Mouse (Mus musculus) hindbrain, embryonic 14.5 days (tissue): ENCODE data around the gene Ablim1. TPM values are rescaled to one million over a fixed set of nuclear protein-coding genes. Genes with fewer than 3 reads are reported as not detected.

Experiments
- ATAC-seq: fragments of 200-750 bp; cut with Nextera tagmentation; 2 replicates; pipeline ENCODE4 v1.8.0; 2017; ENCODE audit warnings: moderate number of reproducible peaks, mild to moderate bottlenecking, moderate TSS enrichment, moderate library complexity; ENCODE audit not compliant: low FRiP score
- DNase-seq: peaks from one replicate; pipeline ENCODE4 v3.0.0-alpha.2; 2015; ENCODE audit warnings: low spot score
- H3K27ac ChIP-seq: fragments of 300-500 bp; sonication (generic); 2 replicates; pipeline ENCODE4 v1.5.1; 2014; ENCODE audit warnings: mild to moderate bottlenecking, moderate library complexity
- H3K27me3 ChIP-seq: fragments of 300-500 bp; sonication (generic); 2 replicates; pipeline ENCODE4 v1.6.1; 2014; ENCODE audit warnings: mild to moderate bottlenecking, low read length, mixed read lengths; ENCODE audit not compliant: control insufficient read depth, insufficient read depth
- H3K36me3 ChIP-seq: fragments of 300-500 bp; sonication (generic); replicated peaks from 2 replicates; pipeline ENCODE4 v1.6.1; 2014; ENCODE audit not compliant: control insufficient read depth, insufficient read depth
- H3K4me1 ChIP-seq: fragments of 300-500 bp; sonication (generic); replicated peaks from 2 replicates; pipeline ENCODE4 v1.6.1; 2014; ENCODE audit warnings: antibody characterized with exemption, low read length, mixed read lengths; ENCODE audit not compliant: control insufficient read depth, insufficient read depth
- H3K4me2 ChIP-seq: fragments of 300-500 bp; sonication (generic); replicated peaks from 2 replicates; pipeline ENCODE4 v1.6.1; 2014; ENCODE audit warnings: mild to moderate bottlenecking, moderate library complexity
- H3K4me3 ChIP-seq: fragments of 300-500 bp; sonication (generic); replicated peaks from 2 replicates; pipeline ENCODE4 v1.5.1; 2014; ENCODE audit warnings: mild to moderate bottlenecking, low read length
- H3K9ac ChIP-seq: fragments of 300-500 bp; sonication (generic); 2 replicates; pipeline ENCODE4 v1.6.1; 2014
- H3K9me3 ChIP-seq: fragments of 300-500 bp; sonication (generic); 2 replicates; pipeline ENCODE4 v1.6.1; 2016; ENCODE audit warnings: low read length; ENCODE audit not compliant: control insufficient read depth
- WGBS: fragments of 180-500 bp; shearing (Covaris S2); extraction: QIAGEN DNeasy Blood & Tissue Kit; methylation state at CpG from one replicate; pipeline ENCODE4 v1.1.7; 2014; 5-methylcytosine and 5-hydroxymethylcytosine counted together
- polyA plus RNA-seq: library from polyadenylated mRNA; unstranded; fragments of >200 nt; fragmentation: Nextera tagmentation; extraction: Ambion mirVana; gene quantifications from 2 replicates; pipeline ENCODE4 v1.2.1, GENCODE M21; 2014

Ablim1 gene
- polyA plus RNA-seq, 1 experiment from 2014 or later = 56.6 TPM

DNA sequence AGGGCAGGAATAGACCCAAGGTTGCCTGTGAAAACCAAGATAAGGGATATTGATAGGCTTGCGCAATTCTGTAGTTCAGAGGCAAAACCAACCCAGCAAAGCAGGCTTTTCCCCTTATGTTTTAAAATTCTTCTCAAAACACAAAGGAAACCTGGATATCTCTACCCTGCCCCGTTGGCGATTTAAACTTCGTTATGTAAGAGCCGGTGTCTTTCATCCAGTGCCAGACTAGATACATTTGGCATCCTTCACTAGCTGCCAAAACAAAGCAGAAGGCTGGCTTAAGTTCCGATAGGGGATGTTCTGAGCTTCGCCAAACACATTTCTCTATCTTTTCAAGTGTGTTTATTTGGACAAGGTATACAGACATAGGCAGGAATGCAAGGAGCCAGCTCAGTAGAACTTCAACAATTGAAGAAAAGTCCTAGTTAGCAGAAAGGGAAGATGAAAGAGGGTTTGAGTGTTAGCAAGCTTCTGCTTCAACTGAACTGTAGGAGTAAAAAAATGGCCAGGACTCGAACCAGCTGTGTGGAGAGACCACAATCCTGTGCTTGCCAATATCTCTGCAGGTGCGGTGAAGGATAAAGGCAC is 201.8 kb downstream of the Ablim1 start:
- DNase-seq = peak; percentile 48
- Histone ChIP-seq H3K4me1 (peaks cover 6% of the 10 kb centered on the region; the same call in 1 of the 2 replicates), H3K27ac (peak overlapping the region; percentile 38; the same call in 1 of the 2 replicates), H3K4me2 (no peak overlapping the region), H3K9ac (no peak overlapping the region), H3K9me3 (no peaks in the 10 kb centered on the region), H3K4me3 (no peak overlapping the region), H3K36me3 (no peaks in the 10 kb centered on the region; the same call in 1 of the 2 replicates), H3K27me3 (no peaks in the 10 kb centered on the region)
- WGBS = 67% methylated on average over 9 of the region's 9 CpGs
- no peak for ATAC-seq

GRCm38 (mm10) chr19:57112231-57112815 is 202.4 kb downstream of the Ablim1 start:
- Histone ChIP-seq H3K9ac (no peak overlapping the region), H3K27ac (peak overlapping the region; percentile 38; the same call in 1 of the 2 replicates), H3K27me3 (no peaks in the 10 kb centered on the region), H3K4me3 (no peak overlapping the region), H3K4me1 (peaks cover 6% of the 10 kb centered on the region; the same call in 1 of the 2 replicates), H3K36me3 (no peaks in the 10 kb centered on the region; the same call in 1 of the 2 replicates), H3K4me2 (no peak overlapping the region), H3K9me3 (no peaks in the 10 kb centered on the region)
- DNase-seq = no peak
- ATAC-seq = no peak
- WGBS = 81% methylated on average over 8 of the region's 8 CpGs

DNA sequence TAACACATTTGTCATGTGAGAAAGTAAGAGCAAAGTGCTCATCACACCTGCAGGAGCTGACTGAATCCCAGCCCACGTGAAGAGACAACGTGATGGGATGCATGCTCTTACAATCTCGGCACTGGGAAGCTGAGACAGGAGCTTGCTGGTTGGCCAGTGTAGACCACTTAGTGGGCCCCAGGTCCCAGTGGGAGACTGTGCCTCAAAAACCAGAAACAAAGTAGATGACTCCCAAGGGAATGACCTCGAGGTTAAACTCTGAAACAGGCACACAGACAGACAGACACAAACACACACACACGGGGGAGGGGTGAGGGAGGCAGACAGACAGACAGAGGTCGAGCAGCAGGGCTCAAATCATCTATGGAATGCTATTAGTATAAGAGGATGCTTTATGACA is 203.4 kb downstream of the Ablim1 start:
- no peaks in the 10 kb centered on the region; the same call in 1 of the 2 replicates for H3K36me3 ChIP-seq
- no peaks in the 10 kb centered on the region for H3K9me3 ChIP-seq
- no peak overlapping the region for H3K4me3 ChIP-seq
- no peak overlapping the region for H3K27ac ChIP-seq
- WGBS = 79% methylated on average over 6 of the region's 6 CpGs
- no peaks in the 10 kb centered on the region for H3K4me1 ChIP-seq
- H3K9ac ChIP-seq = no peak overlapping the region
- no peak overlapping the region for H3K4me2 ChIP-seq
- ATAC-seq (no peak), DNase-seq (no peak)
- H3K27me3 ChIP-seq = no peaks in the 10 kb centered on the region

- 80% methylated on average over 7 of the region's 7 CpGs for WGBS
- ATAC-seq = no peak
- H3K27ac ChIP-seq = no peak overlapping the region
- H3K36me3 ChIP-seq = no peaks in the 10 kb centered on the region; the same call in 1 of the 2 replicates
- H3K9me3 ChIP-seq = no peaks in the 10 kb centered on the region
- no peak overlapping the region for H3K4me2 ChIP-seq
- H3K27me3 ChIP-seq = no peaks in the 10 kb centered on the region
- H3K9ac ChIP-seq = no peak overlapping the region
- DNase-seq = no peak
- H3K4me3 ChIP-seq = no peak overlapping the region
- H3K4me1 ChIP-seq = no peaks in the 10 kb centered on the region
Measured at GRCm38 (mm10) chr19:57109620-57110019, 205.1 kb downstream of the Ablim1 start.

DNA sequence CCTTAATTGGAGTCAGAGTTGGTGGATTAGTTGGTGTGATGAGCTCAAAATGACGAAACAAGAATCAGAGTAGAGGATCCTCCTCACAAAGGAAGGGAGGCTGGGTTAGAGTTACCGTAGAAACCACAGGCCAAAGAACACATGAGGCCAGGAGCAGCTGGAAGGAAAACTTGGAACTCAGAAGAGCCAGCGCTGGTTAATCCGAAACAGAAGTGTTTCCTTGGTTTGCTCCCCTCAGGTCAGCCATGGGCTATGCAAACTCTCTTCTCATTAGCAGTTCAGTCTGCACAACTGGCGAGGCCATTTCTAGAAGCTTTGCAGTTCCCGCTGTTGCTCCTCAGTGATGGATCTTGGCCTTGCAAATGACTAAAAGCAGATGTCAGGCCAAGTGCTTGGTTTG is 208.2 kb downstream of the Ablim1 start:
- H3K9ac ChIP-seq = no peak overlapping the region
- no peak overlapping the region for H3K4me3 ChIP-seq
- no peaks in the 10 kb centered on the region for H3K36me3 ChIP-seq
- no peaks in the 10 kb centered on the region for H3K27me3 ChIP-seq
- H3K9me3 ChIP-seq = no peaks in the 10 kb centered on the region
- WGBS = 80% methylated on average over 6 of the region's 6 CpGs
- ATAC-seq = no peak
- H3K4me2 ChIP-seq = no peak overlapping the region
- no peak overlapping the region; the same call in 1 of the 2 replicates for H3K27ac ChIP-seq
- DNase-seq = no peak
- H3K4me1 ChIP-seq = no peaks in the 10 kb centered on the region

- WGBS = 92% methylated on average over 3 of the region's 3 CpGs
- H3K4me2 ChIP-seq = no peak overlapping the region
- no peak for DNase-seq
- H3K27ac ChIP-seq = no peak overlapping the region
- no peaks in the 10 kb centered on the region for H3K4me1 ChIP-seq
- no peak overlapping the region for H3K9ac ChIP-seq
- no peaks in the 10 kb centered on the region for H3K36me3 ChIP-seq
- no peak overlapping the region for H3K4me3 ChIP-seq
- no peaks in the 10 kb centered on the region for H3K9me3 ChIP-seq
- ATAC-seq = no peak
- H3K27me3 ChIP-seq = no peaks in the 10 kb centered on the region
Measured at GRCm38 (mm10) chr19:57106031-57106430, 208.7 kb downstream of the Ablim1 start.

DNA sequence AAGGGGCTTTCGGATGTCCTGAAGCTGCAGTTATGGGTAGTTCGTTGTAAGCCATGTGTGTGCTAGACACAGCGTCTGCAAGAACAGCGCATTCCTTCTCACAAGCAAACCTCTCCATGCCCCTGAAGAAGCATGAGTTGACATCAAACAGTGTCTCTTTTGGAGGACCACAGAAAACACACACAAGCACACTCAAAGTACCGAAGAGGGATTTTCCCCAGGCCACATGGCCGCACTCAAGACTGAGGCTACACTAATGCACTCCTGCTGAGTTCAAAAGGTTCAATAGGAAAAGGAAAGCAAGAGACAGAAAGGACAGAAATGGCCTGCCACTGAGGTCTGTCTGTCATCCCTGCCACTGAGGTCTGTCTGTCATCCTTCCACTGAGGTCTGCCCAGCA is 209.6 kb downstream of the Ablim1 start:
- Histone ChIP-seq H3K27me3 (no peaks in the 10 kb centered on the region), H3K4me3 (no peak overlapping the region), H3K4me2 (no peak overlapping the region), H3K9ac (no peak overlapping the region), H3K9me3 (no peaks in the 10 kb centered on the region), H3K27ac (no peak overlapping the region), H3K4me1 (no peaks in the 10 kb centered on the region), H3K36me3 (no peaks in the 10 kb centered on the region)
- DNase-seq = no peak
- WGBS = 76% methylated on average over 6 of the region's 6 CpGs
- ATAC-seq = no peak

DNA sequence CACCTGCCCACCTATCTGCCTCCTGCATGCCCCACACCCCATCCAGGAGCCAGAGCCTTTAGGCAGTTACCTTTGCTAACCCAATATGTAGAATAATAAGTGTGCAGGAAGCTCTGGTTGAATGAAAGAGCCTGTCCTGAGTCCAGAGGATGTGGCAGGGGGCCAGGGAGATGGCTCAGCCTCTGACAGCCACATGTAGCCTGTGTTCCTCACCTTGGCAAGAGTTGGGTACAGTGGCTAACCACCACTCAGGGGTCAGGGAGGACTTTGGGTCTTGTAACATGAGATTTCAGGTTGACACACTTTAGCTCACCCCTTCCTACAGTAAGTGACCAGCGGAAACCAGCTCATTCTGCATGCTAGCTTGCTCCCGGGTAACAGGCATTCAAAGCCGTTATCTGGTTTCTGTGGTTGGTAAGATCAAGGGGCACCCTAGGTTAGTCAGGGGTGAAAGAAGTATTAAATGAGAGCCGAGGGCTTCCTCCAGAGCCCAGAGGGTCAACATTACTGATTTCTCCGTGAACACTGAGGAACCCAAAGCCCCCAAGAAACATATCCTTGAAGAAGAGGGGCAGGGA is 210.5 kb downstream of the Ablim1 start:
- no peaks in the 10 kb centered on the region for H3K36me3 ChIP-seq
- no peak overlapping the region for H3K4me2 ChIP-seq
- 74% methylated on average over 5 of the region's 5 CpGs for WGBS
- no peak overlapping the region; the same call in 1 of the 2 replicates for H3K27ac ChIP-seq
- DNase-seq = no peak
- no peaks in the 10 kb centered on the region for H3K27me3 ChIP-seq
- no peaks in the 10 kb centered on the region for H3K4me1 ChIP-seq
- H3K9me3 ChIP-seq = no peaks in the 10 kb centered on the region
- no peak for ATAC-seq
- no peak overlapping the region for H3K4me3 ChIP-seq
- no peak overlapping the region for H3K9ac ChIP-seq

- no peak overlapping the region for H3K4me3 ChIP-seq
- no peaks in the 10 kb centered on the region for H3K9me3 ChIP-seq
- no peaks in the 10 kb centered on the region for H3K36me3 ChIP-seq
- ATAC-seq (no peak), DNase-seq (no peak)
- H3K9ac ChIP-seq = no peak overlapping the region
- 75% methylated on average over 4 of the region's 4 CpGs for whole genome bisulfite sequencing
- H3K27me3 ChIP-seq = no peaks in the 10 kb centered on the region
- H3K27ac ChIP-seq = no peak overlapping the region
- no peaks in the 10 kb centered on the region for H3K4me1 ChIP-seq
- no peak overlapping the region for H3K4me2 ChIP-seq
Measured at GRCm38 (mm10) chr19:57103360-57103958, 211.3 kb downstream of the Ablim1 start.
